Mouse (Mus musculus) ES-E14 (cell line): ENCODE results near the gene Tmem151a.

Experiments
- CHD2 ChIP-seq: IDR thresholded peaks from 2 replicates; pipeline ENCODE4 v1.6.1; 2014; ENCODE audit warnings: mild to moderate bottlenecking, low read depth, low read length, inconsistent platforms
- HCFC1 ChIP-seq: IDR thresholded peaks from 2 replicates; pipeline ENCODE4 v1.6.1; 2012; ENCODE audit warnings: low read length, inconsistent platforms, borderline replicate concordance; ENCODE audit not compliant: insufficient read depth
- ZC3H11A ChIP-seq: IDR thresholded peaks from 2 replicates; pipeline ENCODE4 v1.6.1; 2012; ENCODE audit warnings: low read depth, mild to moderate bottlenecking, inconsistent platforms, low read length, borderline replicate concordance
- ZNF384 ChIP-seq: IDR thresholded peaks from 2 replicates; pipeline ENCODE4 v1.6.1; 2012; ENCODE audit warnings: low read depth, low read length, inconsistent platforms

- TF ChIP-seq CHD2 (no peak), HCFC1 (no peak), ZNF384 (no peak), ZC3H11A (no peak)
These were observed 28.5 kb upstream of the Tmem151a start for GRCm38 (mm10) chr19:5113783-5114182.
